Mouse (Mus musculus): ENCODE results near the gene Psme3.

The Psme3 gene

GRCm38 (mm10) chr11:101315665-101316500, at the start of gene Psme3:
Gene Psme3, plus strand, starts transcription at chr11:101316213.
- DNase-seq (ENCODE audit: low spot score), result peak; percentile 85

GRCm38 (mm10) chr11:101269577-101270116, 46.4 kb upstream of the Psme3 start:
- DNase-seq (ENCODE audit: low spot score), result no peak

GRCm38 (mm10) chr11:101272446-101272845, 43.6 kb upstream of the Psme3 start:
- DNase-seq (ENCODE audit: low spot score), result no peak

- DNase-seq (ENCODE audit: low spot score), result no peak
Observed at GRCm38 (mm10) chr11:101275309-101275708, 40.7 kb upstream of the Psme3 start.

- no peak for DNase-seq (ENCODE audit: low spot score)
Observed at GRCm38 (mm10) chr11:101276319-101277070, 39.5 kb upstream of the Psme3 start.

GRCm38 (mm10) chr11:101277381-101278222, 38.4 kb upstream of the Psme3 start:
- DNase-seq (ENCODE audit: low spot score), result no peak

GRCm38 (mm10) chr11:101278223-101279192, 37.5 kb upstream of the Psme3 start, which contains the start of the genes Cntd1 and Coa3:
Gene Cntd1, plus strand, starts transcription at chr11:101279012.
Gene Coa3, minus strand, starts transcription at chr11:101279114.
- peak; percentile 79 for DNase-seq (ENCODE audit: low spot score)

GRCm38 (mm10) chr11:101279193-101279569, 36.8 kb upstream of the Psme3 start:
- DNase-seq (ENCODE audit: low spot score), result no peak

- no peak for DNase-seq (ENCODE audit: low spot score)
Observed at GRCm38 (mm10) chr11:101280837-101281236, 35.2 kb upstream of the Psme3 start.

GRCm38 (mm10) chr11:101282896-101283295, 33.1 kb upstream of the Psme3 start:
- no peak for DNase-seq (ENCODE audit: low spot score)

- no peak for DNase-seq (ENCODE audit: low spot score)
Observed at GRCm38 (mm10) chr11:101283805-101284204, 32.2 kb upstream of the Psme3 start.

- peak; percentile 62 for DNase-seq (ENCODE audit: low spot score)
Observed at GRCm38 (mm10) chr11:101287306-101287705, 28.7 kb upstream of the Psme3 start.

GRCm38 (mm10) chr11:101291231-101291630, 24.8 kb upstream of the Psme3 start:
- no peak for DNase-seq (ENCODE audit: low spot score)

GRCm38 (mm10) chr11:101295191-101295590, 20.8 kb upstream of the Psme3 start:
- no peak for DNase-seq (ENCODE audit: low spot score)

GRCm38 (mm10) chr11:101300881-101301280, 15.1 kb upstream of the Psme3 start:
- DNase-seq (ENCODE audit: low spot score), result no peak

GRCm38 (mm10) chr11:101301299-101302003, 14.6 kb upstream of the Psme3 start:
- DNase-seq (ENCODE audit: low spot score), result no peak

- peak; percentile 86 for DNase-seq (ENCODE audit: low spot score)
Observed at GRCm38 (mm10) chr11:101302004-101302798, 13.8 kb upstream of the Psme3 start, which contains the start of gene Becn1. Gene Becn1, minus strand, starts transcription at chr11:101302286.

- no peak for DNase-seq (ENCODE audit: low spot score)
Observed at GRCm38 (mm10) chr11:101307744-101308143, 8.3 kb upstream of the Psme3 start.

- no peak for DNase-seq (ENCODE audit: low spot score)
Observed at GRCm38 (mm10) chr11:101311083-101311482, 4.9 kb upstream of the Psme3 start.
